Mouse (Mus musculus): ENCODE results near the gene Phka2.
A peak's percentile ranks its signal among the peaks of the same experiment; 100 is the strongest.

Gene Phka2

GRCm38 (mm10) chrX:160598562-160599458 lies 96.8 kb downstream of the Phka2 start:
- no peak for DNase-seq (ENCODE audit: low read depth)

- DNase-seq (ENCODE audit: low read depth) = no peak
Measured at GRCm38 (mm10) chrX:160601053-160601452, 99.1 kb downstream of the Phka2 start.

DNA sequence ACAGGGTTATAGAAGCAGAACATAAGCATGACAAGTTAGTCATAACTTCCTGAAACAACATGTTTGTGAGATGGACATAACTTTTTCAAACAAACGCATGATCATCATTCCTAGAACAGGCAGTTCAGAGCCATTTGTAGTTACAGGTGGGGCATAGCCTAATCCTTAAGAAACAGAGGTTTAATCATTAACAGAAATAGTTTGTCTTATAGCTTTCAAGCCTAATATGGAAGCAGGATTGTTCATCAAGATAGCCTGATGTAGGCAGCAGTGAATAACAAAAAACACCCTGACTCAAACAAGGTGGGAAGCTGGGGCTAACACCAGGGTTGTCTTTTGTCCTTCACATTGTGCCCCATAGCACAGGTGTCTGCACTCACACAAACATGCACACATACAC lies 100.8 kb downstream of the Phka2 start:
- no peak for DNase-seq (ENCODE audit: low read depth)

DNA sequence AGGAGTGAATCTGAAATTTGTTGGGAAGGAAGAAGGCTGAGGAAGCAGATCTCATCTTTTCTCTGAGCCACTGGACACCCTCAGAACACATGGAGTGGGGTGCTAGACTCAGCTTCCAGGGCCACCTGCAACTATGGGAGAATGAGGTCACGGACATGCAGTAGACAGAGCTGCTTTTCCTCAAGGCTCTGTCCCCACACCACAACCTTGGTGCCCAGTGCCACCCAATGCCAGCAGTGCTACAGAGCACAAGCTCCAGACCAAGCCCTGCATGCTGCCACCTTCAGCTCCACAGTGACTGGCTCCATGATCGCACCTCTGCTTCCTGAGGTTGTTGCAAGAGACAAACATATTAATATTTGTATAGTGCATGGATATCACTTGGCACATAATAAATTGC lies 101.3 kb downstream of the Phka2 start:
- no peak for DNase-seq (ENCODE audit: low read depth)

GRCm38 (mm10) chrX:160603981-160604541 lies 102.1 kb downstream of the Phka2 start:
- DNase-seq (ENCODE audit: low read depth) = no peak

DNA sequence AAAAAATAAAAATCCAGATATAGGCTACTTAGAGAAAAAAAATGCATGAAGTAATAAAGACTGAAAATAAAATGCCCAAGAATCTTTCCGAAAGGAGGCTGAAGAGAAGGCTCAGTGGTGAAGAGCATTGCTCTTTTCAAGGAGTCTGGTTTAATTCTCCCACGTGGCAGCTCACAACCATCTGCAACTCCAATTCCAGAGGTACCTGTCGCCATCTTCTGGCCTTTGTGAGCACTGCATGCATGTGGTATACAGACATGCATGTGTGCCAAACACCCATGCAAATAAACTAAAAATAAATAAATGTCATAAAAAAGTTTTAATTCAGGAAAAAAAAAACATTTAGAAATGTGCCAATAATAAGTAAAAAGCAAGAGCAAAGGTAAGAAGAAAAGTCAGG lies 107.9 kb downstream of the Phka2 start:
- peak; percentile 43 for DNase-seq (ENCODE audit: low read depth)

DNA sequence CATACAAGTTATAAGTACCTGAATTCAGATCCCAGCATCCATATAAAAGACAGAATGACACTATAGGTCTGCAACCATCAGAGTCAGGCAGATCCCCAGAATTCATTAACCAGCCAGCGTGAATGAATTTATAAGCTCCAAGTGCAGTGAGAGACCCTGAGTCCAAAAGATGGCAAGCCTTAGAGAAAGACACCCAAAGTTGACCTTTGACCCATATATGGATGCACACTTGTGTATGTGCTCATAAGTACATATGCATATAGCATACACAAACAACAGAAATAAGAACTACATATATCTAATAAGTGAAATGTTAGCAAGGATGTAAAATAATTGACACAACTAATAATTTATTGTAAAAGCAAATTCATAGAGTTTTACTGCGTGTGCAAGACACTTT lies 108.5 kb downstream of the Phka2 start:
- no peak for DNase-seq (ENCODE audit: low read depth)

GRCm38 (mm10) chrX:160610882-160611644 lies 109.1 kb downstream of the Phka2 start:
- no peak for DNase-seq (ENCODE audit: low read depth)
